Mouse (Mus musculus): ENCODE measurements around the gene Srp9. TPM values are rescaled to one million over a fixed set of nuclear protein-coding genes. Genes with fewer than 3 reads are reported as not detected.
A peak's percentile ranks its signal among the peaks of the same experiment; 100 is the strongest.

The Srp9 gene
- polyA plus RNA-seq, 1 experiment from 2014 or later, result 158 TPM

GRCm38 (mm10) chr1:182108397-182109099 lies 16.0 kb upstream of the Srp9 start:
- Histone ChIP-seq H3K9ac (no peak overlapping the region), H3K4me3 (no peak overlapping the region), H3K27ac (no peak overlapping the region), H3K4me1 (peaks cover 19% of the 10 kb centered on the region), H3K36me3 (no peaks in the 10 kb centered on the region), H3K9me3 (replicated peaks) (no peaks in the 10 kb centered on the region), H3K27me3 (no peaks in the 10 kb centered on the region; the same call in 1 of the 2 replicates), H3K4me2 (replicated peaks) (no peak overlapping the region)
- 84% methylated on average over 13 of the region's 13 CpGs for WGBS
- no peak for ATAC-seq (ENCODE audit: low FRiP score)

GRCm38 (mm10) chr1:182110185-182110584 lies 14.4 kb upstream of the Srp9 start:
- no peak overlapping the region for H3K4me2 ChIP-seq (replicated peaks)
- H3K27ac ChIP-seq, result no peak overlapping the region
- H3K9ac ChIP-seq, result no peak overlapping the region
- H3K27me3 ChIP-seq, result no peaks in the 10 kb centered on the region; the same call in 1 of the 2 replicates
- no peak for ATAC-seq (ENCODE audit: low FRiP score)
- H3K4me1 ChIP-seq, result peaks cover 20% of the 10 kb centered on the region
- 82% methylated on average over 11 of the region's 11 CpGs for WGBS
- no peaks in the 10 kb centered on the region for H3K9me3 ChIP-seq (replicated peaks)
- no peak overlapping the region for H3K4me3 ChIP-seq
- H3K36me3 ChIP-seq, result no peaks in the 10 kb centered on the region

- Histone ChIP-seq H3K27me3 (no peaks in the 10 kb centered on the region; the same call in 1 of the 2 replicates), H3K27ac (no peak overlapping the region)
- no peak for ATAC-seq (ENCODE audit: low FRiP score)
Observed at GRCm38 (mm10) chr1:182110708-182111385, 13.7 kb upstream of the Srp9 start.

GRCm38 (mm10) chr1:182111386-182112317 lies 12.9 kb upstream of the Srp9 start:
- Histone ChIP-seq H3K27ac (no peak overlapping the region), H3K9me3 (replicated peaks) (no peaks in the 10 kb centered on the region), H3K4me3 (no peak overlapping the region), H3K27me3 (no peaks in the 10 kb centered on the region; the same call in 1 of the 2 replicates), H3K4me2 (replicated peaks) (no peak overlapping the region), H3K36me3 (no peaks in the 10 kb centered on the region), H3K4me1 (peaks cover 20% of the 10 kb centered on the region), H3K9ac (no peak overlapping the region)
- WGBS, result 71% methylated on average over 14 of the region's 14 CpGs
- no peak for ATAC-seq (ENCODE audit: low FRiP score)

More at GRCm38 (mm10) chr1:182110708-182111385, 13.7 kb upstream of the Srp9 start:
- H3K36me3 ChIP-seq, result no peaks in the 10 kb centered on the region
- H3K4me3 ChIP-seq, result no peak overlapping the region
- peaks cover 20% of the 10 kb centered on the region for H3K4me1 ChIP-seq
- H3K9ac ChIP-seq, result no peak overlapping the region
- H3K4me2 ChIP-seq (replicated peaks), result no peak overlapping the region
- WGBS, result 72% methylated on average over 15 of the region's 15 CpGs
- no peaks in the 10 kb centered on the region for H3K9me3 ChIP-seq (replicated peaks)

DNA sequence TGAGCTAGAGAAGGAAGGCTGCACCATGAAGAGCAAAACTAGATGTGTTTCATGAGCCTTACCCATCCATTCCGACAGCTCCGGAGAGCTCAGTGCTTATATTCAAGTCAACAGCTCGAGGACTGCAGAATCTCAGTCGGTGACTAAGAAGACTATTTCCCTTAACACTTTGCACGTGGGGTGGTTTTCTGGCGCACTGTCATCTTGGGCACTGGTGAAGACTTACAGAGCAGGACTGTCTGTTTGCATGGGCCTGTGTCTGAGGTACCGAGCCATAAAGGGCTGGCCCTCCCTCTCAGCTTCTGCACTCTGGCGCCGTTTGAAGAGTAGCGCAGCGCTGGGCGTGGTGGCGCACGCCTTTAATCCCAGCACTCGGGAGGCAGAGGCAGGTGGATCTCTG lies 12.2 kb upstream of the Srp9 start:
- WGBS, result 93% methylated on average over 15 of the region's 15 CpGs
- Histone ChIP-seq H3K9me3 (replicated peaks) (no peaks in the 10 kb centered on the region), H3K4me1 (peaks cover 20% of the 10 kb centered on the region), H3K9ac (no peak overlapping the region), H3K4me3 (no peak overlapping the region), H3K36me3 (no peaks in the 10 kb centered on the region), H3K27me3 (no peaks in the 10 kb centered on the region; the same call in 1 of the 2 replicates), H3K27ac (no peak overlapping the region), H3K4me2 (replicated peaks) (no peak overlapping the region)
- no peak for ATAC-seq (ENCODE audit: low FRiP score)

DNA sequence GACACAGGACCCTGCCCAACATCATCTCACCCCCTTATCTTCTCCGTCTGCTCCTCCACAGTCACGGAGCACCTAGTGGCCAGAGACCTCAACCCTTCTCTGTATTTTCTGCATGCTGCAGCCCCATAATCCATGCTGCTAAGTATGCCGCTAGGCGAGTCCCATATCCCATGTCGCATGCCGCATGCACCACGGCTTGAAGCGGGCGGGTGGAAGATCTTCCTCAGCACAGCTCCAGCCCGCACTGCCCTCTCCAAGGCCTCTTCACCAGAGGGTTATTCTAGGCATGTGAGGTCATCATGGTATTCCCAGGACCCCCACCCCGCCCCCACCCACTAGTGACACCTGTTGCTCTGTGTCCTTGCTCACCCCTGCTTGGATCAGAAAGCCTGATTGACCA lies 11.4 kb upstream of the Srp9 start:
- no peak overlapping the region for H3K9ac ChIP-seq
- no peak overlapping the region for H3K4me2 ChIP-seq (replicated peaks)
- H3K27ac ChIP-seq, result no peak overlapping the region
- H3K4me3 ChIP-seq, result no peak overlapping the region
- no peaks in the 10 kb centered on the region for H3K36me3 ChIP-seq
- no peaks in the 10 kb centered on the region; the same call in 1 of the 2 replicates for H3K27me3 ChIP-seq
- peaks cover 20% of the 10 kb centered on the region for H3K4me1 ChIP-seq
- ATAC-seq (ENCODE audit: low FRiP score), result no peak
- H3K9me3 ChIP-seq (replicated peaks), result no peaks in the 10 kb centered on the region
- WGBS, result 79% methylated on average over 11 of the region's 11 CpGs

- Histone ChIP-seq H3K4me1 (peaks cover 20% of the 10 kb centered on the region), H3K4me3 (no peak overlapping the region), H3K9me3 (replicated peaks) (no peaks in the 10 kb centered on the region), H3K4me2 (replicated peaks) (no peak overlapping the region; the same call in 1 of the 2 replicates), H3K9ac (no peak overlapping the region), H3K27me3 (no peaks in the 10 kb centered on the region; the same call in 1 of the 2 replicates), H3K27ac (no peak overlapping the region), H3K36me3 (no peaks in the 10 kb centered on the region)
- 18% methylated on average over 19 of the region's 19 CpGs for WGBS
- peak; percentile 51; the same call in 1 of the 2 replicates for ATAC-seq (ENCODE audit: low FRiP score)
Observed at GRCm38 (mm10) chr1:182113587-182114500, 10.7 kb upstream of the Srp9 start.

- peaks cover 20% of the 10 kb centered on the region for H3K4me1 ChIP-seq
- no peak overlapping the region for H3K4me3 ChIP-seq
- no peaks in the 10 kb centered on the region for H3K9me3 ChIP-seq (replicated peaks)
- no peak overlapping the region for H3K4me2 ChIP-seq (replicated peaks)
- no peaks in the 10 kb centered on the region; the same call in 1 of the 2 replicates for H3K27me3 ChIP-seq
- H3K27ac ChIP-seq, result no peak overlapping the region
- H3K9ac ChIP-seq, result no peak overlapping the region
- 29% methylated on average over 5 of the region's 5 CpGs for WGBS
- ATAC-seq (ENCODE audit: low FRiP score), result no peak
- no peaks in the 10 kb centered on the region for H3K36me3 ChIP-seq
Observed at GRCm38 (mm10) chr1:182115197-182115596, 9.3 kb upstream of the Srp9 start.

GRCm38 (mm10) chr1:182115651-182116408 lies 8.7 kb upstream of the Srp9 start:
- peak; percentile 49 for ATAC-seq (ENCODE audit: low FRiP score)
- Histone ChIP-seq H3K4me1 (peaks cover 20% of the 10 kb centered on the region), H3K36me3 (no peaks in the 10 kb centered on the region), H3K27me3 (no peaks in the 10 kb centered on the region; the same call in 1 of the 2 replicates), H3K9ac (no peak overlapping the region), H3K4me3 (no peak overlapping the region), H3K4me2 (replicated peaks) (no peak overlapping the region), H3K9me3 (replicated peaks) (no peaks in the 10 kb centered on the region), H3K27ac (no peak overlapping the region)
- 49% methylated on average over 7 of the region's 7 CpGs for WGBS

DNA sequence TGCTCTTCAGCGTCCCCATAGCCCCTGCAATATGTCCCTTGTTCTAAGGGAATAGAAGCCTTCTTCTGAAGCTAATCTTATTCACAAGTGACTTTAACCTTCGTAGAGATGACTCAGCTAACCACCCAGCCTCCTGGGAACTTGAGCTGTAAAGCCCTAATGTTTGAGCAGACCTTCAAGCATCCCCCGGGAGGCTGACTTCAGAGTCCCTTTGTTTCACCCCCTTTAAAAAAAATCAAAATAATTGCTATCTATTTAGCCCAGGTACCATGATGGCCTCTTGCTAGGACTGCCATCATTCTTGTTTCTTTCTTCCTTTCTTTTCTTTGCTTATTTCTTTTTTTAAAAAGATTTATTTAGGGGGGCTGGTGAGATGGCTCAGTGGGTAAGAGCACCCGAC lies 2.1 kb upstream of the Srp9 start:
- H3K27me3 ChIP-seq, result no peaks in the 10 kb centered on the region
- H3K4me1 ChIP-seq, result peaks cover 18% of the 10 kb centered on the region
- H3K4me3 ChIP-seq, result no peak overlapping the region
- no peak overlapping the region for H3K4me2 ChIP-seq (replicated peaks)
- ATAC-seq (ENCODE audit: low FRiP score), result no peak
- H3K9ac ChIP-seq, result no peak overlapping the region
- WGBS, result 90% methylated on average over 4 of the region's 4 CpGs
- H3K9me3 ChIP-seq (replicated peaks), result no peaks in the 10 kb centered on the region
- H3K36me3 ChIP-seq, result no peaks in the 10 kb centered on the region
- no peak overlapping the region for H3K27ac ChIP-seq

Measured in hindbrain, embryonic 12.5 days (tissue).